Mouse (Mus musculus) testis, adult 2 months (tissue): Measurements from ENCODE around the gene Pgpep1.

ENCODE experiments used
- CTCF ChIP-seq: fragments of 200-500 bp; IDR thresholded peaks from 2 replicates; pipeline ENCODE4 v1.5.1; 2012; ENCODE audit warnings: low read depth, mild to moderate bottlenecking, inconsistent platforms, low read length, moderate library complexity; ENCODE audit not compliant: control insufficient read depth, insufficient read depth, insufficient replicate concordance
- POLR2A ChIP-seq: fragments of 200-500 bp; IDR thresholded peaks from 2 replicates; pipeline ENCODE4 v1.6.1; 2012; ENCODE audit warnings: low read depth, mild to moderate bottlenecking, inconsistent platforms, low read length, moderate library complexity; ENCODE audit not compliant: control insufficient read depth

- TF ChIP-seq POLR2A, result no peak
- no peak for TF ChIP-seq CTCF
These were observed 12.6 kb downstream of the Pgpep1 start for GRCm38 (mm10) chr8:70647343-70648163.
